Mouse (Mus musculus): ENCODE measurements around the gene Slc27a2.
"Not testable (repeated sequence)": the region's sequence is repeated elsewhere in the genome, so short reads cannot be mapped to it uniquely, and the experiment has no call there.

Slc27a2 gene

DNA sequence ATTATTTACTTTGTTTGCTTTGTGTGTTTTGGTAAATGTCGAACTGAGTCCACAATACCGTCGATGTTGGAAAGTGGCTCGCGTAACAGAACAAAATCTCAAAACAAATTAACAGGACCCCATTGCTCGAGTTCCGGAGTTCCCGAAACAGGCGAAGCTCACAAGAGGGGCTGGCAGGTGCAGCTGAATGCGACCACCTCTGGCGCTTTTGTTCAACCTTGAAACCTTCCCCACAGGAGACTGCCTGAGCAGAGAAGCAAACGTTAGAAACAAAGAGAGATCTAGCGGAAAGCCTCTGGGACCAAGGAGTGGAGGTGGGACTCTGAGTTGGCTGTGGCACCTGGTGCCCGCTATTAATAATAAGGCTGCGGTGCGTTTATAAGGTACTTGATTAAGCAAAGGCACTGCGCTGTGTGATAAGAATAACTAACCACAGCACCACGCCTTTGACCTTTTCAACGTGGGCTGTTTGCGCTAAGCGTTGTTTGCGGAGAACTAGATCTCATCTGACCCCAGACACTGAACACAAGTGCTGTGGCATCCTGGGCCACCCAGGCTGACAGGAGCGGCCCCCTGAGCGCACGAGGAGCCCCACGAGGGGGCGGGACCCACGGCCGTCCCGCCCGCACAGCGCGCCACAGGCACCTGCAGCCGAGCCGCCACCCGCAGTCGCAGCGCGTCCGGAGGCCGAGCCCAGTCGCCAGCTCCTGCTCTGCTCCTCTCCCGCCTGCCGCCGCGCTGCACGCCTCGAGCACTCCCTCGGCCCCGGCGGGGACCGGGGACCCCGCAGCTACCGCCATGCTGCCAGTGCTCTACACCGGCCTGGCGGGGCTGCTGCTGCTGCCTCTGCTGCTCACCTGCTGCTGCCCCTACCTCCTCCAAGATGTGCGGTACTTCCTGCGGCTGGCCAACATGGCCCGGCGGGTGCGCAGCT lies at the start of gene Slc27a2:
Gene Slc27a2, plus strand, starts transcription at position 51 of the 934 bp plus-strand sequence.
- DNase-seq (ENCODE audit: low read depth, low spot score): peak; percentile 12
- no peaks in the 10 kb centered on the region for H3K36me3 ChIP-seq (ENCODE audit: control insufficient read depth, insufficient read depth, low read length, poor library complexity, severe bottlenecking)
- H3K27me3 ChIP-seq (ENCODE audit: control insufficient read depth, insufficient read depth, low read length, poor library complexity, severe bottlenecking): peaks cover 1% of the 10 kb centered on the region; the same call in 1 of the 2 replicates

- Histone ChIP-seq H3K27me3 (ENCODE audit: control insufficient read depth, insufficient read depth, low read length, poor library complexity, severe bottlenecking) (no peaks in the 10 kb centered on the region), H3K36me3 (ENCODE audit: control insufficient read depth, insufficient read depth, low read length, poor library complexity, severe bottlenecking) (no peaks in the 10 kb centered on the region)
- DNase-seq (ENCODE audit: low read depth, low spot score): no peak
Measured at GRCm38 (mm10) chr2:126505156-126505555, 47.1 kb upstream of the Slc27a2 start.

GRCm38 (mm10) chr2:126507477-126507876 lies 44.7 kb upstream of the Slc27a2 start:
- DNase-seq (ENCODE audit: low read depth, low spot score): no peak
- no peaks in the 10 kb centered on the region for H3K27me3 ChIP-seq (ENCODE audit: control insufficient read depth, insufficient read depth, low read length, poor library complexity, severe bottlenecking)
- no peaks in the 10 kb centered on the region for H3K36me3 ChIP-seq (ENCODE audit: control insufficient read depth, insufficient read depth, low read length, poor library complexity, severe bottlenecking)

DNA sequence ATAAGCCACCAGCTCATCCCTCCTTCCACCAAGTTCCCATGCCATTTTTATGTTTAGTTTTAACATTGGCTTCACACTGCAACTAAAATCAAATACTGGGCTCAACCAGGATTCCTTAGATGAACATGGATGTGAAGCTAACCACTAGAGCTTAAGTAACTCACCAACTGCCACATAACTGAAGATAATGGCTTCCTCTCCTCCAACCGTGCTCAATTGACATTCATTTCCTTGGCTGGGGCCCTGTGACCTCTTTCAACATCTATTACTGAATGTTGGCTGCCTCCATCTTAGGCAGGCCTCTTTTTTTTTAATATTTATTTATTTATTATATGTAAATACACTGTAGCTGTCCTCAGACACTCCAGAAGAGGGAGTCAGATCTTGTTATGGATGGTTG lies 44.0 kb upstream of the Slc27a2 start:
- Histone ChIP-seq H3K36me3 (ENCODE audit: control insufficient read depth, insufficient read depth, low read length, poor library complexity, severe bottlenecking) (no peaks in the 10 kb centered on the region), H3K27me3 (ENCODE audit: control insufficient read depth, insufficient read depth, low read length, poor library complexity, severe bottlenecking) (no peaks in the 10 kb centered on the region)
- DNase-seq (ENCODE audit: low read depth, low spot score): no peak

DNA sequence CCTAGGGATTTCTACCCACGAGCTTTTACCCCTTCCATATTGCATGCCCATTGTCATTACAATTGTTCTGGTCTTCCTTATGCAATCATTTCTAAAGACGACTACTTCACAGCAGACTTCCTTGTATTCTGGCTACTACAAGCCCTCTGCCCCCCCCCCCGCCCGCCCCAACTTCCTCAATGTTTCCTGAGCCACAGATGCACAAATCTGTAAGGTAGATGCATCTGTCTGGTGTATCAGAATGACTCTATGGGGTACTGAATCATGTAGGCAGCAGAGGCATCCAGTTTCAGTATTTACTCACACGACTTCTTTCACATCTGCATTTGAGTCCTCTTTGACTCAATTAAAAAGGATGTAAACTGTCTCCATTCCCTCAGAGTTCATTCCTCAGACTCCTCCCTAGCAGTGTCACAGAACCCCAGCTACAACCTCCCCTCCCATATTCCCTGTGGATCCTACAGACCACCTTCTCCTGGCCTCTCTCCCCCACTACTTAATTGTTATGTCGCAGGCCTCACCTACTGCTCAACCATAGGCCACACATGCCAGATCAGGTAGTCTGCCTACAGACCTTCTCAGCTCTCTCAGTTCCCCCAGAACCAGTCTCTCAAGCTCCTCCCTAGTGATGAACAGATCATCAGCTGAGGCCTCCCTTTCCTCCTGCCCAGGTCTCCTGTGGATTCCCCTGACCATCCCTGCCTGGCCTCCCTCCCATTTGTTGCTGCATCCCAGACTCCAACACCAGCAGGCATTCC lies 37.0 kb upstream of the Slc27a2 start:
- peak; percentile 23 for DNase-seq (ENCODE audit: low read depth, low spot score)
- no peaks in the 10 kb centered on the region for H3K27me3 ChIP-seq (ENCODE audit: control insufficient read depth, insufficient read depth, low read length, poor library complexity, severe bottlenecking)
- no peaks in the 10 kb centered on the region for H3K36me3 ChIP-seq (ENCODE audit: control insufficient read depth, insufficient read depth, low read length, poor library complexity, severe bottlenecking)

DNA sequence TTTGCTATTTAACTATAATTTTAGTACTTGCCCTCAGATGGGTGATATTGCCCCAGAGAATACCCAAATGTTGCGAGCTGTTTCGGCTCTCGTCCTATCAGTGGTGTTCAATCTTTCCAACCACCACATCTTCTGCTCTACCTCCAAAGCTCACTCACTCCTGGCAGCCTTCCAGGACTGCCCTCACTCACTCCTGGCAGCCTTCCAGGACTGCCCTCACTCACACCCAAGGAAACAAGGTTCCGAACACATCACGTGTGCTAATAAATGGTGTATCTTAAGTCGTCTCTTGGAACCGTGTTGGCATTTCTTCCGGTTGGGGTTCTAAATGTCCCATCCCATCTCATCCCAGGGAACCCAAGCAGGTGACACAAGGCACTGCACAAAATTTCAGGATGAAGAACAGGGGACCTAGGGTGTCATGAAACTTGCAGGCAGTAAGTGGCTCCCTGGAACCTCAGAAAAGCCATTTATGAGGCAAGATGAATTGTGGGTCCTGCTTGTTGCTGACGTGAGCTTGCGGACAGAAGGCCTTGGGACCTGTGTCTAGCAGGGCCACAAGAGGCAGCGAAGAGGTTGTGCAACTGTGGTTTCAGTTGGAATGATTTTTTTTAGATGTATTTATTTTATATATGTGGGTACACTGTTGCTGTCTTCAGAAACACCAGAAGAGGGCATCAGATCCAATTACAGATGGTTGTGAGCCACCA lies 32.2 kb upstream of the Slc27a2 start:
- no peak for DNase-seq (ENCODE audit: low read depth, low spot score)
- H3K27me3 ChIP-seq (ENCODE audit: control insufficient read depth, insufficient read depth, low read length, poor library complexity, severe bottlenecking): no peaks in the 10 kb centered on the region

DNA sequence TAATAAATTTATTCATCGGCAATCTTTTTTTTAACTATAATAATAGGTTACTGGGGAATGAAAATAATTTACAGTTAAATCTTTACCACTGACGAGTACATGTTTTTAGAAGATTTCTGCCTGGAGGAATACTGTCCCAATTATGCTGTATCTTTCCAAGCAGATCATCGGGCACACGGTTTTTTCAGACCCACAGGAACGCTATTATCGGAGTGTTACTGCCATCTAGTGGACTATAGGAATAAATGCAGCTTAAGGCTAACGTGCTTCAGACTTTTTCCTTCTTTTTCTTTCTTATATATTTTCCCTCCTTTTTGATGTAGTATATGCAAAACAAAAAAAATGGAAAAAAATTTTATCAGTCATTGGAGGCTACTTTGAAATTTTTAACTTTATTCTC lies 31.4 kb upstream of the Slc27a2 start:
- peak; percentile 61 for DNase-seq (ENCODE audit: low read depth, low spot score)
- Histone ChIP-seq H3K36me3 (ENCODE audit: control insufficient read depth, insufficient read depth, low read length, poor library complexity, severe bottlenecking) (no peaks in the 10 kb centered on the region), H3K27me3 (ENCODE audit: control insufficient read depth, insufficient read depth, low read length, poor library complexity, severe bottlenecking) (no peaks in the 10 kb centered on the region)

More for the DNA sequence above, 32.2 kb upstream of the Slc27a2 start:
- H3K36me3 ChIP-seq (ENCODE audit: control insufficient read depth, insufficient read depth, low read length, poor library complexity, severe bottlenecking): no peaks in the 10 kb centered on the region

DNA sequence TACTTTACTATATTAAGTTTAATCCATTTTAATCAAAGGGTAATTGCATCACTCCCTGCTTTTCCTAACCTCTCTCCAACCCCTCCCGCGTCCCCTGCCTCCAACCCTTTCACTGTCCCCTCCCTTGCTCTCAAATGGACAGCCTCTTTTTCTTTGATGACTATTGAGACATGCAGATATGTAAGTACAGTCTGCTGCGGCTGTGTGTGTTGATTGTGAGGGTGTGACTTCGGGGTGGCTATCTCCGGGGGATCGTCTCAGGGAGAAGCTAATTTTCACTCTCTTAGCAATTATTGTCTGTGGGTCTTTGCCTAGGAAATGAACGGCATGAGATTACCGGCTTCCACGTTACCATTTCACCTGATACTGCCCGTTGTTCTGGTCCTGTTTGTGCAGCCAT lies 30.7 kb upstream of the Slc27a2 start:
- DNase-seq (ENCODE audit: low read depth, low spot score): no peak
- no peaks in the 10 kb centered on the region for H3K27me3 ChIP-seq (ENCODE audit: control insufficient read depth, insufficient read depth, low read length, poor library complexity, severe bottlenecking)
- H3K36me3 ChIP-seq (ENCODE audit: control insufficient read depth, insufficient read depth, low read length, poor library complexity, severe bottlenecking): no peaks in the 10 kb centered on the region

DNA sequence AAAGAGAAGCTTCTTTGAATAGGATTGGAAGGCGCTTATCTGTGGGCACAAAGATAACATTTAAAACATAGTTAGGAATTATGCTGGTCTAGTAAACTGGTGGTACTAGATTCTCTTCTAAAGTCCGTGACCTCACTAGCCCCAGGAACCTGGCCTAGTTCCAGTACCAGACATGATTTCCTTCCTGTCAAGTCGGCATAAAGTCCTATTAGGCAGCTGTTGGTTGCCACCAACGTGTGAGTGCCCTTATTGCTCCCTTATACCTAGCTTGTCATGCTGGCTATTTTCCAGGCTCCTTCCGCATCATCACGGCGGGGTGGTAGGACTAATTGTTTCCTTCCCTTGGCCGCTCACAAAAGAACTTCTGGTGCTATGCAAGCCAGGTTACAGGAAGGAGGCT lies 30.2 kb upstream of the Slc27a2 start:
- Histone ChIP-seq H3K36me3 (ENCODE audit: control insufficient read depth, insufficient read depth, low read length, poor library complexity, severe bottlenecking) (no peaks in the 10 kb centered on the region), H3K27me3 (ENCODE audit: control insufficient read depth, insufficient read depth, low read length, poor library complexity, severe bottlenecking) (no peaks in the 10 kb centered on the region)
- no peak for DNase-seq (ENCODE audit: low read depth, low spot score)

GRCm38 (mm10) chr2:126523101-126523745 lies 29.0 kb upstream of the Slc27a2 start:
- H3K36me3 ChIP-seq (ENCODE audit: control insufficient read depth, insufficient read depth, low read length, poor library complexity, severe bottlenecking); H3K27me3 ChIP-seq (ENCODE audit: control insufficient read depth, insufficient read depth, low read length, poor library complexity, severe bottlenecking): not testable (repeated sequence)

GRCm38 (mm10) chr2:126524271-126524670 lies 27.9 kb upstream of the Slc27a2 start:
- Histone ChIP-seq H3K36me3 (ENCODE audit: control insufficient read depth, insufficient read depth, low read length, poor library complexity, severe bottlenecking) (no peaks in the 10 kb centered on the region), H3K27me3 (ENCODE audit: control insufficient read depth, insufficient read depth, low read length, poor library complexity, severe bottlenecking) (no peaks in the 10 kb centered on the region)
- DNase-seq (ENCODE audit: low read depth, low spot score): no peak

More at GRCm38 (mm10) chr2:126523101-126523745, 29.0 kb upstream of the Slc27a2 start:
- DNase-seq (ENCODE audit: low read depth, low spot score): not testable (repeated sequence)

DNA sequence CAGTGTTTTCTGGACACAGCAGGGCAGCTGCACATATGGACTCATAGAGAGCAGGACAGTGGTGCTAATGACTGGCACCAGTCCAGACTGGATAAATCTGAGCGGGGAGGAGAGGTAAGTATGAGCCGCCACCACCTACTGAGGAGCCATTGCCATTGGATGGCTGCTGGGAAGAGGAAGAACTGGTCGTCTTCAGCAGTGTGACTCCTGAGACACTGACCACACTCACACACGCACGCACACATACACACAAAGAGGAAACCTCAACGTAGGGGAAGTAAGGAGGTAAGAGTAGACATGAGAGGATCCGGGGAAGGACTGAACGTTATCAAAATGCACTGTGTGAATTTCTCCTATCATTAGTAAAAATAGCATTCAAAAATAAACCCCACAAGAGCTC lies 24.7 kb upstream of the Slc27a2 start:
- no peak for DNase-seq (ENCODE audit: low read depth, low spot score)
- H3K27me3 ChIP-seq (ENCODE audit: control insufficient read depth, insufficient read depth, low read length, poor library complexity, severe bottlenecking): no peaks in the 10 kb centered on the region
- no peaks in the 10 kb centered on the region for H3K36me3 ChIP-seq (ENCODE audit: control insufficient read depth, insufficient read depth, low read length, poor library complexity, severe bottlenecking)

DNA sequence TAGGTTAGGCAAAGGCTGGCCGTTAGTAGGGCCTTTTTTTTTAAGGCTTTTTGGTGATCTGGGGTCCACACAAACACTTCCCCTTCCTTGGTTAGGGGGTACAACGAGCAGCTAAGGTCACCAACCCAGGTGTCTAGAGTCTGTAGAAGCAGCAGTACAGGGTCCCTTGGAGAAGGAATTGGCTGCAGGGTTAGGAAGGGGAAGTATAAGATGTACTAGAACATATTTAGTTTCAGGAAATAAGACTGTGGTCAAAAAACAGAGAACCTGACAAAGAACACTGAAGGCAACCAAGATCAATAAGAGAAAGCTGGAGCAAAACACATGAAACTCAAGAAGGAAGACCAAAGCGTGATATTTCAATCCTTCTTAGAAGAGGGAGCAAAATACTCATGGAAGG lies 21.6 kb upstream of the Slc27a2 start:
- no peaks in the 10 kb centered on the region for H3K36me3 ChIP-seq (ENCODE audit: control insufficient read depth, insufficient read depth, low read length, poor library complexity, severe bottlenecking)
- DNase-seq (ENCODE audit: low read depth, low spot score): no peak
- no peaks in the 10 kb centered on the region for H3K27me3 ChIP-seq (ENCODE audit: control insufficient read depth, insufficient read depth, low read length, poor library complexity, severe bottlenecking)

- no peaks in the 10 kb centered on the region for H3K27me3 ChIP-seq (ENCODE audit: control insufficient read depth, insufficient read depth, low read length, poor library complexity, severe bottlenecking)
- no peak for DNase-seq (ENCODE audit: low read depth, low spot score)
- no peaks in the 10 kb centered on the region for H3K36me3 ChIP-seq (ENCODE audit: control insufficient read depth, insufficient read depth, low read length, poor library complexity, severe bottlenecking)
Measured at GRCm38 (mm10) chr2:126537654-126538053, 14.6 kb upstream of the Slc27a2 start.

All from splenic B cell, adult 2 months (primary cell).